Mouse (Mus musculus) layer of hippocampus, postnatal 14 days (tissue): ENCODE measurements at regions not wholly inside any gene's neighbourhood (a gene's known extent, or its start where the extent isn't known, plus 50 kb on each side); places are given as distances from the start of the nearest gene placed in this dataset.

Experiments used
- DNase-seq, 2 experiments: peaks; one replicate each; pipeline ENCODE4 v3.0.0; 2021 to 2022; ENCODE audit warnings: low spot score in 2 of 2, mixed read lengths in 1 of 2

DNA sequence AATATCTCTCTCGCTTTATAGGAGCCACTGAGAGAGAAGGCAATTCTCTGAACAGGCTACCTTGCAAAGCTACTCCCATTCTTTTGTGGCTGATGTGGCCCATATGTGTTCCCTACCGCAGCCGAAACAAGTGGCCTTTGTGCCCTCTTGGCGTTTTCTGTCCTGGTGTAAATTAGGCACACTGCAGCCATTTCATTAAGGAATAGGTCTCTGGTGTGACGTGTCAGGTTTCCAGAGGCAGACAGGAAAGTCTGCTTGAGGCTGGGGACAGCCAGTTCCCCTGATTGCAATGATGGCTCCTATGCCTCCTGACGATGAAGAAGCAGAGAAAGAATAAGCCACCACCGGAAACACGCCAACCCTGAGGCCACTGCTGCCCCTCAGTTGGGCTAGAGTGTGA lies 59.3 kb upstream of the Bcor start:
- no peak for DNase-seq

- no peak for DNase-seq
Observed at GRCm38 (mm10) chrX:12224314-12224713, 64.2 kb upstream of the Bcor start.

- DNase-seq = no peak
Observed at GRCm38 (mm10) chrX:12225116-12225891, 65.1 kb upstream of the Bcor start.

GRCm38 (mm10) chrX:12225892-12226206 lies 65.7 kb upstream of the Bcor start:
- DNase-seq = no peak

DNA sequence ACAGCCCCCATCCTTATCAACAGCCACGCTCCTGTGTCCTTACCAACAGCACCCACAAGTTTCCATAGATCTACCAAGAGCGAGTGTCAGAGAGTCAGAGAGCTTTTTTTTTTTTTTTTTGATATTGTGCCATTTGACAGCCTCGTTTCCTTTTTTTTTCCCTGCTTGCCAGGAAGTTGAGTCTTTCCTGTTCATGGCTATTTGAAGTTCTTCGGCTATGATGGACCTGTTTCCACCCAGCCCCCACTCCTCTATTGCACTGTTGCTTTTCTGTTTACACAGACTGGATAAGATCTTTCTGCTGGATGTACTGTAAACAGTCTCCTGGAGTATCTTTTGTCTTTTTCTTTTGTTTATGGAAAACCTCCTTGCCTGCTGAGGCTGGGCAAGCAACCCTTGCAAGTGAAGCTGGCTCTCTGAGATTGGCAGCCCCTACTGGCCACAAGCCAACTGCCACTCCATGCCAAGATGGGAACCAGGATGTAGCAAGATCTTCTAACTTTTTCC lies 80.4 kb upstream of the Bcor start:
- DNase-seq = peak; percentile 4 to 48

DNA sequence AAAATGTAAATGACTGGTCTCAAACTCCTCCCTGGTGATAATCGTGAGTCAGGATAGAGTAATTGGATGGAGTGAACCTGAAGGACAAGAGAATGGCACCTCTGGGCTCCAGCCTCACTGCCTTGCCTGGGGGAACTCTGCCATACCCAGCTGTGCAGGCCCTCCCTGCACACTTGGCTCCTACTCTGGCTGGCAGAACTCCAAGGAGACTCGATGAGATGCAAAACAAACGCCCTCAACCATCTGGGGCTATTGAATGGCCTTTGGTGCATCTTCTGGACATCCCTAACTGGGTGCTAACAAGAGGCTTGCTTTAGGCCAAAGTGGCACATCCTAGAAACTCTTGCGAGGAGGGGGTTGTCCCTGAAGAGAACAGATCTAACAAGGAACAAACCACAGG lies 81.6 kb upstream of the Bcor start:
- peak in 1 of 2 experiments; percentile 13 for DNase-seq

GRCm38 (mm10) chrX:12249071-12249470 lies 88.9 kb upstream of the Bcor start:
- DNase-seq = no peak

GRCm38 (mm10) chrX:12249911-12250310 lies 89.8 kb upstream of the Bcor start:
- DNase-seq = no peak

GRCm38 (mm10) chrX:12251853-12252679 lies 91.9 kb upstream of the Bcor start:
- peak; percentile 19 to 24 for DNase-seq

DNA sequence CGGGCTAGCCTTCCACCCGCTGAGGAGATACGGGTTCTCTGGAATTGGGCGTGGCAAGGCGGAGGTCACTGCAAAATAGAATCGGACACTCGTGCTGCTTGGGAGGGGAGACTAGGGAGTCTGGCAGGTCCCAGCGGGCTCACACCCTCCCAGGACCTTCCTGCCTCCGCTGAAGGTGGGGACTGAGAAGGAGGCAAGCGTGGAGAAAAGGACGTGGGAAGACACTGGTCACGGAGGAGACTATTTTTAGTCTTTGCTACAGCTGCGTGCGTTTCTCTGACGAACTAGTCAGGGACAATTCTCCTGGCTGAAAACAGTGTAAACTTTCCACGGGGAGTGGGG lies 92.5 kb upstream of the Bcor start:
- no peak for DNase-seq

DNA sequence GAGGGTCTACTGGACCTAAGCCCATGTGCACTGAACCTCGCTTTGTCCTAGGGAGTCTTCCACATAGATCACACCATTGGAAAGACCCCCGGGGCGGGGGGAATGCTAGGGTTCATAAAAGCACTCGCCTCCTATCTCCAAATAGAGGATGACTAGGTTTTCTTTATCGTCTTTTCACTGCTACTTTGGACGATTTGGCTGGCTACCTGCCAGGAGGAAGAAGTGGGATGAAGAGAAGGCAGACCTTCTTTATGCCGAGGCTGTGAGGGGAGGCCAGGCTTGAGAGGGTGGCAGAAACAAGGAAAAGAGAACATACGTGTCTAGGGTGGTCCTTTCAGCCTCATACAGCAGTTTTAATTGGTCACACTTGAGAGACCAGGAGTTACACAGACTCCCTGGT lies 96.6 kb upstream of the Bcor start:
- no peak for DNase-seq

DNA sequence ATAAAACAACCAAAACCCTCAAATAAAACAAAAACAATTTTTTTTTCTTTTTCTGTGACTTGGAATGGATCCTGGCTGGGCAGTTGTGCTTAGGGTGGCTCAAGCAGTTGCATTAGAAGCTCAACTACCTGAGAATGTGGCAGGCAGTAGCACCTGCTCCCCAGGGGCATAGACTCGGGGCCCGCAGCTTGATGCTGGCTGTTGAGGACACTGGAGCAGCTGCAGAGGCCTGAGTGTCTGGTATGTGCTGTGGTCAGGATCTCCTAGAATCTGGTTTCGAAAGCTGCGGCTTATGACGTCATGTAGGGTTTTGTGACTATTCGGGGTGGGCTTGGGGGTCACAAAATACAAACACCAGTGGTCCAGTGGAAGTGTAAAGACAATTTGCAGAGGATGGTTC lies 103.7 kb upstream of the Bcor start:
- DNase-seq = no peak

GRCm38 (mm10) chrX:12284741-12285140 lies 124.6 kb upstream of the Bcor start:
- no peak for DNase-seq

GRCm38 (mm10) chrX:12285141-12285540 lies 125.0 kb upstream of the Bcor start:
- DNase-seq = no peak

DNA sequence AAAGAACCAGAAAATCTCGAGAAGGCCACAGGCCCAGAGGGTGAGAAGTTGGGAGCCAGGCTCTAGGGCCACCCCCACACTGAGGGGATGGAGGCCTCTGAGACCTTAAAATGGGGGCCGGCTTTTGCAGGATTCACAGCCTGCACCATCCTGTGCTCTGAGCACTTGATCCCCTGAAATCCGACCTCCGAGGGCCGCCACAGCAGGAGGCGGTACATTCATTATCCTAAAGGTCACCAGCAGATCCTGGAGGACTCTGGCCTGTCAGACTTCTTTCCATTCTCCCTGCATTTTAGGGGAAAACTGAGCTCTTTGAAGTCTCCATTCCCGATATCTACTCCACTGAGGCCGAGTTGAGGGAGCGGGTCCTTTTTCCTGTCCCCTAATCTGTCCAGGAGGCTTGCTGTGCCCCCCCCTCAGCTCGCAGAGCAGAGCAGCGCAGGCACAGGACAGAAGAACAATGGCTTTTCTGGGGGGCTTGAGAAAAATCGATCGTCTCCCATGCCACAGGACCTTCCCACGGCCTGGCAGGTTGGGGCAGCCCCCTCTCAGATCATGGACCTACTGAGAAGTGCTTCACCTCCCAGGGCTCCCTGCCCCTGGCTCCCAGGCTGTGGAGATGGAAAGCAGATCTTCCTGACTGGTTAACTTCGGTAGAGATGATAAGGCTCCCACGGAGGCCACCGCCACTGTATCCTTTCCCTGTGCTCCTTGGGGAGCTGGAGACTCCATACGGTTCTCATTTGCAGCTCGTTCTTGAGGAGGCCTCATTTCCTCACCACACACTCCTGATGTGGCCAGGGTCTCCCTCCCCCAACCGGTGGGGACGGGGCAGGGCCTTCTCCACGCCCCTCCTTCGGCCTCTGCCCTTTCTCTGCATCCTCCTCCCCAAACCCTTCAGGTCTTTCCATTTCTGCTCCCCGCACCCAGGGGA lies 126.1 kb upstream of the Bcor start:
- no peak for DNase-seq

DNA sequence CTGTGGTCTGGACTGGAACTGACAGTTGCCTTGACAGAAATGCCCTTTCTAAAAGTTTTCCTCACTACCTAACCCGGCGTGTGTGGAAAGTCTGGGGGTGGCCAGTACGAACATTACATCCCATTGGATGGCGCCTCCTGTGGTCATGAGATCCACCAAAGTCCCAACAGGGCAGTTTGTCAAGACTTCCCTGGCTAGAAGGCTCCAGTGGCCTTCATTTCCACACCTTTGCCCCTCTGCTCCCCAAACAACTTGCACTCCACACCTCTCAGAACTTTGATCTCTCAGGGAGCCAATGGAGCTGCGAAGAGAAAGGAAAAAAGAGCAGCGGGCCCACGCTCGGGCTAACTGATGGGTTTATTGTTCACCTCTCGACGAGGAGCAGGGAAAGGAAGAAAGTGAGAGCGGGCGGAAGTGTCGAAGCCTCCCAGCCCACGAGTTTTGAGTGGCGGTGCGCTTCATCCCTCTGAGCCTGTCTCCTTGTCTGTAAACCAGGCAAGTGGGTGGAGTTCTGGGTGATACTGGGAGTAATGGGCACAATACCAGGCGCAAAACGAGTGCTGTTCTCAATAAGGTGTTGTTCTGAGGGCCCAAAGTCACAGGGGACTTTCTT lies 126.9 kb upstream of the Bcor start:
- no peak for DNase-seq

DNA sequence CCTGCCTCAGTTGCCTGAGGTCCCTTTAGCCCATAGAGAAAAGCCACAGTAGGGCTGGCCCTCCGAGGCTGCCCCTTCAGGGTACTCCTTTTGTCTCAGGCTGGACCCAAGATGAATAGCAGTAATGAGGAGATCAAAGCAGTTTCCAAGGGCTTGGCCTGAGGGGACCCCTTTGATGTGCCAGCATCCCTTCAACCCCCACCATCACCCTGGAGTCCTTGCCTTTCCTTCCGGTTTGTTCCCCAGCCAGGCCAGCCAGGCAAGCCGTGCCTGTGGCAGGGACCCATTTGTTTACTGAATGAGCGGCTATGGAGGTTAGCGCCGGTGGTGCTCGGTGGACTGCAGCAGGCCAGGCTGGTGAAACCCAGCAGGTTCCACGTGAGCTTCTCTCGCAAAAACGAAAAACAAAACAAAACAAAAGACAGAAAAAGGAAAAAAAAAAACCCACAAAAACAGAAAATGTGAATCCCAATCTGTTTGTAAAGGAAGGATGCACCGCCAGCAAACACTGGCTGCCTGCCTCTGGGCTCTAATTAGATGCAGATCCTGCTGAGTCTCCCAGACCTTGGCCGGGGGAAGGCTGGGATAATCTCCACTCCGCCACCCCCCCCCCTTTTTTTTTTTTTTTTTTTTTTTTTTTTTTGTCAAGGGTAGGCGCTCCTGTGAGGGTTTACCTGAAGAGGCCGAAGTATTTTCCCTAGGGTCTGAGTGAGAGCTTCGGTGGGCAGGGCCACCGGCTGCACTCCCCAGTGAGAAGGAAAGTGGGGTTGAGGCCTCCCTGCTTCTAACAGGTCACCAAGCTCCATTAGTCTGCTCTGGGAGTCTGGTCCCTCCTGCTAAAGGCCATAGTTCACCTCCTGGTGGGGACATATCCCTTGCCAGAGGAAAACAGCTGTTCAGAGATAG lies 127.8 kb upstream of the Bcor start:
- DNase-seq = peak in 1 of 2 experiments; percentile 29

- DNase-seq = no peak
Observed at GRCm38 (mm10) chrX:12288562-12289117, 128.5 kb upstream of the Bcor start.

DNA sequence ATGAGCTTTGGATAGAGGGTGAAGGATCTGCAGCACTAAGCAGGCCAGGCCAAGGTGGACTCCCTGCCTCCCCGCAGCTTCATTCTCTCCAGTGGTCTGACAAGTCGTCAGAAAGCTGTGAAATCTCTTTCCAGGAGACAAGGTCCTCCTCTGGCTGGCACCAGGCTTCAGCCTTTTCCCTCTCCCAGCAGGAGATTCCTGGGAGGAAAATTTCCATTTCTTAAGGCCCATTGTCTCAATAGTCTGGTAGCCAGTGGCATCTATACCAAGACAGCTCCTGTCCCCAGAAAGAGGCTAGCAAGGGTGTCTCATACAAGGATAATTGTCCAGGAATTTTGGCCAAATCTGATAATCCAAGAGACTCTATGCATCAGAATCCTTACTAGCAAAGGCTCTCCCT lies 133.0 kb upstream of the Bcor start:
- no peak for DNase-seq

DNA sequence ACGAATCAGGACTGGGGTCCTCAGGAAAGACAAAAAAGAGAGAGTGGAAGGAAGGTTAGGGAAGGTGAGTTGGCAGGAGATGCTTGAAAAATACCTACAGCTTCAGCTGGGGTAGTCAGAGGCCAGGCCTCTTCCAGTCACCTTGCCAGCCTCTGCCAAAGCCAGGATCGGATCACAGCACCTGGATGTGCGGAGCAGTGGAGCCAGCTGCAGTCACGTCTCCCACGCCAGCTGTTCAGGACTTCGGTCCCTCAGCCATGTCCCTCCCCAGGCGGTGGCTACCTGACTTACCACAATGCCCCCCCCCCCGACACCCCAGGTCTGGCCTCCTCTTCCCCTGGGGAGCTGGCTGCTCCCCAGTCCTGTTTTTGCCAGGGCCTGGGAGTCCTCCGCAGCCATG lies 134.3 kb upstream of the Bcor start:
- no peak for DNase-seq
